Mouse (Mus musculus): ENCODE data around the gene Gfra4.

DNA sequence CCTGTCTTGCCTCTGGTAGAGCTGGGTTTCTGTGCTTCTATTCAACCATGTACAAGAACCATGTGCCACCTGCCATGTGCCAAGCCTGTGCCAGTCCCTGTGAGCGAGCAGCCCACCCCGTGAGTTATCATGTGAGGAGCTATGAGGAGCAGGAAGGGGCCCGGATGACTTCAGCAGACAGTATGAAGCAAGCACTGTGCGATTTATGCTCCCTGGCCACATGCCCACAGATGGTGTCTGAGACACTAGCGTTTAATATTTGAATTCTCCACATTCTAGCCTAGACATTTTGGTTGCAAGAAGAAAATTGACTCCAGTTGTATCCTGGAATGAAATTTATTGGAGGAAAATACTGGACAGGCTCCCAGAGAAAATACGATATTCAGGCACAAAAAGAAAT, 24.6 kb upstream of the Gfra4 start:
- TF ChIP-seq TAL1 (IDR thresholded peaks at IDR 0.05; ENCODE audit: low read length) (no peak), GATA1 (IDR thresholded peaks at IDR 0.05; ENCODE audit: low read length) (no peak)

All from erythroblast, embryonic 14.5 days (primary cell).